Mouse (Mus musculus): ENCODE measurements around the gene Rtf1.
"Not testable (repeated sequence)": the region's sequence is repeated elsewhere in the genome, so short reads cannot be mapped to it uniquely, and the experiment has no call there.

The Rtf1 gene

GRCm38 (mm10) chr2:119674525-119675214 lies at the start of gene Rtf1:
Rtf1 (plus strand) TSS chr2:119675068.
- peak; percentile 89 for DNase-seq (ENCODE audit: low read depth, low spot score)

GRCm38 (mm10) chr2:119636781-119637180 lies 38.1 kb upstream of the Rtf1 start:
- no peak for DNase-seq (ENCODE audit: low read depth, low spot score)

GRCm38 (mm10) chr2:119641214-119641912 lies 33.5 kb upstream of the Rtf1 start:
- no peak for DNase-seq (ENCODE audit: low read depth, low spot score)

GRCm38 (mm10) chr2:119644254-119644653 lies 30.6 kb upstream of the Rtf1 start:
- no peak for DNase-seq (ENCODE audit: low read depth, low spot score)

- DNase-seq (ENCODE audit: low read depth, low spot score), result peak; percentile 50
These were observed 12.4 kb upstream of the Rtf1 start, which contains the start of gene Ndufaf1 for GRCm38 (mm10) chr2:119662220-119663182. Ndufaf1 (minus strand) TSS chr2:119662827.

GRCm38 (mm10) chr2:119665744-119666143 lies 9.1 kb upstream of the Rtf1 start:
- DNase-seq (ENCODE audit: low read depth, low spot score), result not testable (repeated sequence)

GRCm38 (mm10) chr2:119669010-119669409 lies 5.9 kb upstream of the Rtf1 start:
- peak; percentile 17 for DNase-seq (ENCODE audit: low read depth, low spot score)

GRCm38 (mm10) chr2:119675215-119675784 lies 432 bp downstream of the Rtf1 start:
- no peak for DNase-seq (ENCODE audit: low read depth, low spot score)

GRCm38 (mm10) chr2:119675831-119676230 lies 963 bp downstream of the Rtf1 start:
- DNase-seq (ENCODE audit: low read depth, low spot score), result no peak

- no peak for DNase-seq (ENCODE audit: low read depth, low spot score)
These were observed 8.8 kb downstream of the Rtf1 start for GRCm38 (mm10) chr2:119683706-119684105.

- no peak for DNase-seq (ENCODE audit: low read depth, low spot score)
These were observed 17.3 kb downstream of the Rtf1 start for GRCm38 (mm10) chr2:119692003-119692701.

GRCm38 (mm10) chr2:119694826-119695225 lies 20.0 kb downstream of the Rtf1 start:
- DNase-seq (ENCODE audit: low read depth, low spot score), result no peak

GRCm38 (mm10) chr2:119696111-119696510 lies 21.2 kb downstream of the Rtf1 start:
- peak; percentile 9 for DNase-seq (ENCODE audit: low read depth, low spot score)

- DNase-seq (ENCODE audit: low read depth, low spot score), result no peak
These were observed 23.6 kb downstream of the Rtf1 start for GRCm38 (mm10) chr2:119698472-119698871.

GRCm38 (mm10) chr2:119699962-119700361 lies 25.1 kb downstream of the Rtf1 start:
- no peak for DNase-seq (ENCODE audit: low read depth, low spot score)

GRCm38 (mm10) chr2:119703171-119703570 lies 28.3 kb downstream of the Rtf1 start:
- no peak for DNase-seq (ENCODE audit: low read depth, low spot score)

- DNase-seq (ENCODE audit: low read depth, low spot score), result no peak
These were observed 32.8 kb downstream of the Rtf1 start for GRCm38 (mm10) chr2:119707676-119708075.

- DNase-seq (ENCODE audit: low read depth, low spot score), result no peak
These were observed 35.1 kb downstream of the Rtf1 start for GRCm38 (mm10) chr2:119710011-119710410.

GRCm38 (mm10) chr2:119715868-119716267 lies 41.0 kb downstream of the Rtf1 start:
- not testable (repeated sequence) for DNase-seq (ENCODE audit: low read depth, low spot score)

- DNase-seq (ENCODE audit: low read depth, low spot score), result no peak
These were observed 46.2 kb downstream of the Rtf1 start for GRCm38 (mm10) chr2:119721070-119721469.
